Mouse (Mus musculus) brain, embryonic 14.5 days (tissue): ENCODE measurements around the gene Tbc1d22a.

Source experiments
- CTCF ChIP-seq: fragments of 200-500 bp; IDR thresholded peaks from 2 replicates; pipeline ENCODE4 v1.5.1; 2012; ENCODE audit warnings: inconsistent platforms, mild to moderate bottlenecking, moderate library complexity, borderline replicate concordance; ENCODE audit not compliant: insufficient read depth, insufficient read length; ENCODE audit errors: extremely low read depth
- POLR2A ChIP-seq: fragments of 200-500 bp; IDR thresholded peaks from 2 replicates; pipeline ENCODE4 v1.6.1; 2012; ENCODE audit warnings: mild to moderate bottlenecking, inconsistent platforms, borderline replicate concordance; ENCODE audit not compliant: poor library complexity, insufficient read depth, insufficient read length, severe bottlenecking; ENCODE audit errors: extremely low read depth

DNA sequence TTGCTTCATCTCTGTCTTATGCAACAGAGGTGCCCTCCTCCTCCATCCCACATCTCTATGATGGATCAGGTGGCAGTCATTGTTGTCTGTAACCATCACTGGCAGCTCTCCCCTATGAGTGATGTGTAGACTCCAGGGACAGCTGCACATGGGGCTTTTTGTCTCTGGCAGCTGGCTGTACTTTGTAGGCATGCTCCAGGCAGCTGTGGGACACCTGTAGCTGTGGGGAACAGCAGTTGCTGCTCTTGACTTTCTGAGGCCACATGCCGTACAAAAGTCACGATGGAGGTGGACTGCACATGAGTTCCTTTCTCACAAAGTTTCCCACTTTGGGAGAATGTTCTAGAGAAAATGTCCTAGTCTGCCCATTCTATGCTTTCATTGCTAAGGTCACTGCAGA, 223.1 kb downstream of the Tbc1d22a start:
- no peak for TF ChIP-seq CTCF
- TF ChIP-seq POLR2A = no peak
